Mouse (Mus musculus): ENCODE results near the gene Timm44.

- TF ChIP-seq ZNF384 (IDR thresholded peaks at IDR 0.05; ENCODE audit: low read depth, low read length) (no peak), CHD2 (IDR thresholded peaks at IDR 0.05; ENCODE audit: low read depth, low read length) (no peak)
These were observed 10.4 kb downstream of the Timm44 start for GRCm38 (mm10) chr8:4265160-4265914.
